Mouse (Mus musculus) embryonic facial prominence, embryonic 14.5 days (tissue): ENCODE results near the gene Csnk1d. TPM values are rescaled to one million over a fixed set of nuclear protein-coding genes. Genes with fewer than 3 reads are reported as not detected.
A peak's percentile ranks its signal among the peaks of the same experiment; 100 is the strongest.

Experiments used
- ATAC-seq: fragments of 200-750 bp; cut with Nextera tagmentation; 2 replicates; pipeline ENCODE4 v1.8.0; 2017; ENCODE audit warnings: low read depth, moderate number of reproducible peaks, moderate TSS enrichment
- DNase-seq: peaks from one replicate; pipeline ENCODE4 v3.0.0-alpha.2; 2015; ENCODE audit warnings: low spot score
- H3K27ac ChIP-seq: fragments of 300-500 bp; sonication (generic); replicated peaks from 2 replicates; pipeline ENCODE4 v1.5.1; 2014; ENCODE audit warnings: low read depth, mild to moderate bottlenecking, low read length, moderate library complexity
- H3K27me3 ChIP-seq: fragments of 300-500 bp; sonication (generic); replicated peaks from 2 replicates; pipeline ENCODE4 v1.6.1; 2014; ENCODE audit warnings: low read length; ENCODE audit not compliant: control insufficient read depth, insufficient read depth
- H3K36me3 ChIP-seq: fragments of 300-500 bp; sonication (generic); 2 replicates; pipeline ENCODE4 v1.6.1; 2014; ENCODE audit warnings: low read length, mixed read lengths; ENCODE audit not compliant: control insufficient read depth, insufficient read depth
- H3K4me1 ChIP-seq: fragments of 300-500 bp; sonication (generic); 2 replicates; pipeline ENCODE4 v1.6.1; 2014; ENCODE audit warnings: antibody characterized with exemption, low read length; ENCODE audit not compliant: control insufficient read depth, insufficient read depth
- H3K4me2 ChIP-seq: fragments of 300-500 bp; sonication (generic); 2 replicates; pipeline ENCODE4 v1.6.1; 2014; ENCODE audit warnings: low read depth, mild to moderate bottlenecking, low read length, moderate library complexity, mixed read lengths
- H3K4me3 ChIP-seq: fragments of 300-500 bp; sonication (generic); 2 replicates; pipeline ENCODE4 v1.5.1; 2014; ENCODE audit warnings: low read depth, mild to moderate bottlenecking, low read length
- H3K9ac ChIP-seq: fragments of 300-500 bp; sonication (generic); 2 replicates; pipeline ENCODE4 v1.6.1; 2014; ENCODE audit warnings: low read depth, mild to moderate bottlenecking, low read length, moderate library complexity, mixed read lengths
- H3K9me3 ChIP-seq: fragments of 300-500 bp; sonication (generic); 2 replicates; pipeline ENCODE4 v1.6.1; 2016; ENCODE audit warnings: low read length; ENCODE audit not compliant: control insufficient read depth
- WGBS: fragments of 180-500 bp; shearing (Covaris S2); extraction: QIAGEN DNeasy Blood & Tissue Kit; methylation state at CpG from one replicate; pipeline ENCODE4 v1.1.7; 2014; 5-methylcytosine and 5-hydroxymethylcytosine counted together
- polyA plus RNA-seq: library from polyadenylated mRNA; unstranded; fragments of >200 nt; fragmentation: Nextera tagmentation; extraction: Ambion mirVana; gene quantifications from 2 replicates; pipeline ENCODE4 v1.2.1, GENCODE M21; 2014

Gene Csnk1d
- polyA plus RNA-seq, 1 experiment from 2014 or later, result 59.6 TPM

DNA sequence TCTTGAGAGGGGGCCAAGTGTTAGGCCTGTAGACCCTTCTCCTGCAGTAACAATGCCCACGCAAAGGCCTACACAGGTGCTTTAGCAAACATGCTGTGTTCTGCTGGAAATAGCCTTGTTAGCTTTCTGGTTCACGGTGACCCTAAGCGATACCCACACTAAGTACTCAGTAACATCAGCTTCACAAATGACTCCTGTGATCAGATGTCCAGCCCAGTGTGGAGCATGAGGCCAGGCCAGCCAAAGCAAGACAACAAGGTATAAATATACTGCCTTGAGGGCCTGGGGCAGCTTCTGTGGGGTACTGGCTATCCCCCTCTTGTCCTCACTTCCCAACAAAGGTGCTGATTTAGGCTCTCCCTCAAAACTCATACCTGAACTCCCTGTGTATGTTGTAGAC is 1.9 kb upstream of the Csnk1d start:
- Histone ChIP-seq H3K36me3 (0 out of 2 replicates have a peak, but pooled peaks cover 10% of the 10 kb centered on the region), H3K27ac (no peak overlapping the region), H3K4me3 (no peak overlapping the region), H3K9ac (no peak overlapping the region), H3K4me1 (peaks cover 29% of the 10 kb centered on the region), H3K9me3 (no peaks in the 10 kb centered on the region), H3K27me3 (no peaks in the 10 kb centered on the region), H3K4me2 (no peak overlapping the region)
- ATAC-seq, result no peak
- whole genome bisulfite sequencing, result 95% methylated on average over 3 of the region's 3 CpGs
- no peak for DNase-seq

GRCm38 (mm10) chr11:120991791-120992190 is 661 bp upstream of the Csnk1d start:
- H3K27ac ChIP-seq, result peak overlapping the region; percentile 41
- peaks cover 33% of the 10 kb centered on the region for H3K4me1 ChIP-seq
- WGBS, result 58% methylated on average over 3 of the region's 3 CpGs
- H3K4me2 ChIP-seq, result peak overlapping the region; percentile 89
- DNase-seq (no peak), ATAC-seq (no peak)
- peak overlapping the region; percentile 100 for H3K9ac ChIP-seq
- peaks cover 9% of the 10 kb centered on the region; the same call in 1 of the 2 replicates for H3K36me3 ChIP-seq
- H3K27me3 ChIP-seq, result no peaks in the 10 kb centered on the region
- peak overlapping the region; percentile 100 for H3K4me3 ChIP-seq
- no peaks in the 10 kb centered on the region for H3K9me3 ChIP-seq

- WGBS, result 2% methylated on average over 11 of the region's 35 CpGs
- DNase-seq, result peak; percentile 36
- peaks cover 22% of the 10 kb centered on the region for H3K36me3 ChIP-seq
- peak overlapping the region; percentile 96 for H3K27ac ChIP-seq
- no peaks in the 10 kb centered on the region for H3K9me3 ChIP-seq
- H3K27me3 ChIP-seq, result no peaks in the 10 kb centered on the region
- peak overlapping the region; percentile 100 for H3K4me3 ChIP-seq
- ATAC-seq, result peak; percentile 34
- H3K4me2 ChIP-seq, result peak overlapping the region; percentile 89
- H3K4me1 ChIP-seq, result peaks cover 33% of the 10 kb centered on the region
- H3K9ac ChIP-seq, result peak overlapping the region; percentile 100
Measured at GRCm38 (mm10) chr11:120990126-120990781, 876 bp downstream of the Csnk1d start.

DNA sequence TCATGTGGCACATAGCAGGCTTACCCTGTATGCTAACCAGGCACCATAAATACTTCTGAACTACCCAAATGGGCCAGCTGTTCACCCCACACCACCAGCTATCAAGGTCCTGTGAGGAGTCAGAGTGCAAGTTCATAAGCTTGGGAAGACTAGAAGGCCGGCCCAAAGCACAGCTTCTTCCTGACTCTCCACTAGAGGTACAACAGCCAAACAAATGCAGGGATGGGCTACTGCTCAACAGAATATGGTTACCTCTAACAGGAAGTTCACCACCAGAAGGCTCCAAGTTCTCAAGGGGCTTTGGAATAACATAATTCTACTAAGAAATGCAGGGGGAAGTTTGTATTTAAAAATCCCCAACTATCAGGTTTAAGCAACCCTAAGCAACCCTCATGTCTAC is 1.6 kb downstream of the Csnk1d start:
- H3K4me2 ChIP-seq, result peak overlapping the region; percentile 89
- 0 out of 2 replicates have a peak overlapping the region, but pooled peaks have one; percentile 96 for H3K27ac ChIP-seq
- H3K36me3 ChIP-seq, result peaks cover 28% of the 10 kb centered on the region
- H3K27me3 ChIP-seq, result no peaks in the 10 kb centered on the region
- ATAC-seq (no peak), DNase-seq (no peak)
- H3K4me3 ChIP-seq, result peak overlapping the region; percentile 100
- H3K9ac ChIP-seq, result peak overlapping the region; percentile 100
- no peaks in the 10 kb centered on the region for H3K9me3 ChIP-seq
- H3K4me1 ChIP-seq, result peaks cover 33% of the 10 kb centered on the region
- WGBS, result 15% methylated on average over 1 of the region's 1 CpGs

GRCm38 (mm10) chr11:120988410-120988809 is 2.7 kb downstream of the Csnk1d start:
- peak overlapping the region; percentile 100 for H3K9ac ChIP-seq
- peak overlapping the region; percentile 89 for H3K4me2 ChIP-seq
- peak overlapping the region; percentile 100 for H3K4me3 ChIP-seq

GRCm38 (mm10) chr11:120987608-120988007 is 3.5 kb downstream of the Csnk1d start:
- no peak overlapping the region for H3K4me3 ChIP-seq
- no peak for ATAC-seq
- WGBS, result 82% methylated on average over 3 of the region's 3 CpGs
- DNase-seq, result no peak
- no peaks in the 10 kb centered on the region for H3K27me3 ChIP-seq
- no peak overlapping the region; the same call in 1 of the 2 replicates for H3K9ac ChIP-seq
- peaks cover 41% of the 10 kb centered on the region for H3K36me3 ChIP-seq
- no peak overlapping the region for H3K4me2 ChIP-seq
- H3K9me3 ChIP-seq, result no peaks in the 10 kb centered on the region
- H3K27ac ChIP-seq, result no peak overlapping the region
- H3K4me1 ChIP-seq, result peaks cover 31% of the 10 kb centered on the region

More at GRCm38 (mm10) chr11:120988410-120988809, 2.7 kb downstream of the Csnk1d start:
- peaks cover 33% of the 10 kb centered on the region for H3K36me3 ChIP-seq
- H3K27ac ChIP-seq, result no peak overlapping the region
- DNase-seq (no peak), ATAC-seq (no peak)
- H3K9me3 ChIP-seq, result no peaks in the 10 kb centered on the region
- H3K4me1 ChIP-seq, result peaks cover 33% of the 10 kb centered on the region
- no peaks in the 10 kb centered on the region for H3K27me3 ChIP-seq
- 79% methylated on average over 4 of the region's 4 CpGs for WGBS

DNA sequence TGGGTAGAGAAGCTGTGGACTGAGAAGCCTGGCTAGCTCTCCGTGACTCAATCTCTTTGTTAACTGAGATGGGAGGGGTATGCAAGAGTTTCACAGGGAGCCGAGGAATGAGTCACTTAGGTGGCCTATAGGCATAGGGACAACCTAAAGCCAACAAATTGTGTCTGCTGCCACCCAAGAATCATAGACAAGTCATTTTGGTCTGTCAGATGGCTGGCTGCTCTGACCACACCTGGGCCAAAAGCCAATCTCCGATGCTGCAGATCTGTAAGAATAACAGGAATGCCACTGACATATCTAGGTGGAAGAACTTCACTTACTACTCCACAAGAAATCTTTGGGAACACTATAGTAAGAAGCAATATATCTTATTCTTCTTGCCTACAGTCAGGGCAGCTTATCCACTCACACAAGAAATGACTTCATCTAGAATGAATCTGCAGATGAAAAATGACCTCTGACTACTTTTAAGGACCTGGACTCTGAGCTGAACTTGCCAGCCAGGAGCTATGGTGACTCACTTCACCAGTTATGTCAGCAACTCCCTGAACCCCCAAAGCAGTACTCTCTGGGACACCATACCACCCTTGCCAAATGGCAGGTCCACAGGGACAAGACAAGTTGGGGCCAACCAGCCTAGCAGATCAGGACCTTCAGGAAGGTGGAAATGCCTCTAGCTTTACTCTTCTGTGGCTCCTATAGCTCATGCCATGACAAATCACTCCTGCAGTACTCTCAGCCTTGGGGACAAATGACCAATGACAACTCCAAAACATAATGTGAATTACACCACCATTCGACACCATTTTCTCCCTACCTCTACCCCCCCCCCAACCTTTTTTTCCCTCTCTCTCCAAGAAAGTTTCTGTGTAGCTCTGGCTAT is 6.4 kb downstream of the Csnk1d start:
- Histone ChIP-seq H3K27ac (no peak overlapping the region), H3K4me2 (no peak overlapping the region), H3K9me3 (no peaks in the 10 kb centered on the region), H3K9ac (no peak overlapping the region), H3K4me3 (no peak overlapping the region), H3K36me3 (peaks cover 67% of the 10 kb centered on the region), H3K4me1 (peaks cover 19% of the 10 kb centered on the region), H3K27me3 (no peaks in the 10 kb centered on the region)
- WGBS, result 80% methylated on average over 4 of the region's 4 CpGs
- ATAC-seq, result no peak
- DNase-seq, result no peak

DNA sequence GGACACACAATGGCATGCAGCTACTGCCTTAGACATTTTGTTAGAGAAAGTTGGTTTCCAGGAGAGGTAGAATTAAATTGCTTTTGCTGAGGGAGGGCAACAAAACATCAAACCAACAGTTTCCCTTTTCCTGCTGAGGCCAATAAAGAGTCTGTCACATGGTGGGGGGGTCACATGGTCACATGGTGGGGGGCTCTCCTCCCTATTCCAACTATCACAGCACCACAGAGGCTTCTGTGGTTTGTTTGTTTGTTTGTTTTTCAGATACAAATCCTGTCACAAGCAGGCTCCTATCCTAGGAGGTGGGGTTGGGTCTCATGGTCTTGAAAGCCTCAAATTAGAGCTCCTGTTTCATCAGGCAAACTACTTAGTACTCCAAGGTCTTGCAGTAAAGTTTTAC is 8.7 kb downstream of the Csnk1d start:
- Histone ChIP-seq H3K27me3 (no peaks in the 10 kb centered on the region), H3K36me3 (peaks cover 83% of the 10 kb centered on the region), H3K4me3 (no peak overlapping the region), H3K9me3 (no peaks in the 10 kb centered on the region), H3K4me1 (no peaks in the 10 kb centered on the region), H3K9ac (no peak overlapping the region), H3K4me2 (no peak overlapping the region), H3K27ac (no peak overlapping the region)
- ATAC-seq, result no peak
- DNase-seq, result no peak
